Mouse (Mus musculus): Measurements from ENCODE around the gene Slc25a25. TPM values are rescaled to one million over a fixed set of nuclear protein-coding genes. Genes with fewer than 3 reads are reported as not detected.

Gene Slc25a25
- total RNA-seq, 1 experiment from 2014 or later = 27.4 TPM

- ATAC-seq (replicated peaks; ENCODE audit: insufficient number of reproducible peaks, low FRiP score, low TSS enrichment, poor library complexity, severe bottlenecking) = peak; percentile 10
Measured at GRCm38 (mm10) chr2:32381141-32381774, 70.0 kb downstream of the Slc25a25 start.

DNA sequence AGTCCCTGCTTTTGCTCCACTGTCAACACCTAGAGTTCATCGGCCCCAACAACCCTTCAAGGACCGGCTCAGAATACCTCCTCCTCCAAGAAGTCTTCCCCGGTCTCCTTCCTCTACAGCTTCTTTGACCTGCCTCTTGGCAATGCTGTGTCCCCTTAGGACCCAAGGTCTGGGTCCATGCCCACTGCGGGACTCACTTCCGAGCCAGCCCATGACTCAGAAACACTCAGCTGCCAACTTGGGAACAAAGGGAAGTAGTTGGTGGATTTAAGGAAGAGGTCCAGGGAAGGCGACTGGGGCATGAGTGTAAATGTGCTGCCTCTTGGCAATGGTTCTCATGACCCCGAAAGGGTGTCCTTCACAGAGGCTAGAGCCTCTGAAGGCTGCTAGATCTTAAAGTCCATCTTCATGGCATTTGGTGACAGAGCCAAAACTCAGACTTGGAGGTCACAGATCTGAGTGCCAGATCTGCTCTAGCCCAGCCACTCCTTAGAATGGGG is 71.2 kb downstream of the Slc25a25 start:
- no peak for ATAC-seq (replicated peaks; ENCODE audit: insufficient number of reproducible peaks, low FRiP score, low TSS enrichment, poor library complexity, severe bottlenecking)

GRCm38 (mm10) chr2:32376963-32377362 is 74.3 kb downstream of the Slc25a25 start:
- no peak for ATAC-seq (replicated peaks; ENCODE audit: insufficient number of reproducible peaks, low FRiP score, low TSS enrichment, poor library complexity, severe bottlenecking)

GRCm38 (mm10) chr2:32375317-32375940 is 75.8 kb downstream of the Slc25a25 start:
- no peak for ATAC-seq (replicated peaks; ENCODE audit: insufficient number of reproducible peaks, low FRiP score, low TSS enrichment, poor library complexity, severe bottlenecking)

- ATAC-seq (replicated peaks; ENCODE audit: insufficient number of reproducible peaks, low FRiP score, low TSS enrichment, poor library complexity, severe bottlenecking) = no peak
Measured at GRCm38 (mm10) chr2:32374191-32374590, 77.1 kb downstream of the Slc25a25 start.

DNA sequence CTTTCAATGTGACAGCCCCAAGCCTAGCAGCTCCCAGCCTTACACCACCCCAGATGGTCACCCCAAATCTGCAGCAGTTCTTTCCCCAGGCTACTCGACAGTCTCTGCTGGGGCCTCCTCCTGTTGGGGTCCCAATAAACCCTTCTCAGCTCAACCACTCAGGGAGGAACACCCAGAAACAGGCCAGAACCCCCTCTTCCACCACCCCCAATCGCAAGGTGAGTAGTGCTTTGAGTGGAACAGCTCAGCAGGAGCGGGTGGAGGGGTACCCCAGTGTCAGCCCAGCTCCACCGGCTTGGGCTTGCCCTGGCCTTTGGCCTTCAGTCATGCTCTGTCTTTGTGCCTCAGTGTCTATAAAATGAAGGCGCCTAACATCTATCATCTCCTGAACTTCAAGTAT is 83.9 kb downstream of the Slc25a25 start:
- no peak for ATAC-seq (replicated peaks; ENCODE audit: insufficient number of reproducible peaks, low FRiP score, low TSS enrichment, poor library complexity, severe bottlenecking)

Other genes starting within 250 kb of the Slc25a25 start
- 3.8 to 10.1 TPM (median 8.4 TPM) in 3 replicates for gene Pomt1, start 214.9 kb downstream of the Slc25a25 start, total RNA-seq (2017)
- 23.0 to 35.3 TPM (median 26.8 TPM) in 3 replicates for gene Uck1, start 191.3 kb downstream of the Slc25a25 start, total RNA-seq (2017)
- gene Golga2, start 164.1 kb downstream of the Slc25a25 start, total RNA-seq (2017) = 55.3 to 73.2 TPM (median 60.2 TPM) in 3 replicates
- gene Swi5, start 163.4 kb downstream of the Slc25a25 start, total RNA-seq (2017) = 108 to 121 TPM (median 114 TPM) in 3 replicates
- gene Ciz1, start 99.1 kb downstream of the Slc25a25 start, total RNA-seq (2017) = 47.7 to 111 TPM (median 96.8 TPM) in 3 replicates
- not detected in 3 replicates for gene Dnm1, start 98.1 kb downstream of the Slc25a25 start, total RNA-seq (2017)
- gene 1110008P14Rik, start 69.5 kb downstream of the Slc25a25 start, total RNA-seq (2017) = 9.7 to 24.0 TPM (median 21.3 TPM) in 3 replicates
- 1.6 TPM in 1 of 3 replicates, not detected in the others for gene Lcn2, start 63.2 kb downstream of the Slc25a25 start, total RNA-seq (2017)
- gene Ptges2, start 55.5 kb downstream of the Slc25a25 start, total RNA-seq (2017) = 2.2 to 7.0 TPM (median 3.6 TPM) in 3 replicates
- gene Naif1, start 988 bp downstream of the Slc25a25 start, total RNA-seq (2017) = 4.4 to 6.9 TPM (median 6.5 TPM) in 3 replicates
- gene Fam102a, start 83.9 kb upstream of the Slc25a25 start, total RNA-seq (2017) = 16.5 to 33.7 TPM (median 17.8 TPM) in 3 replicates
- 17.1 to 48.6 TPM (median 38.2 TPM) in 3 replicates for gene Dpm2, start 119.4 kb upstream of the Slc25a25 start, total RNA-seq (2017)
- 2.5 TPM in 1 of 3 replicates, not detected in the others for gene Pip5kl1, start 123.4 kb upstream of the Slc25a25 start, total RNA-seq (2017)
- gene 9430097D07Rik, start 124.2 kb upstream of the Slc25a25 start, total RNA-seq (2017) = not detected in 3 replicates
- gene St6galnac4, start 135.7 kb upstream of the Slc25a25 start, total RNA-seq (2017) = 18.7 to 29.4 TPM (median 21.7 TPM) in 3 replicates
- gene St6galnac6, start 148.3 kb upstream of the Slc25a25 start, total RNA-seq (2017) = 4.8 to 11.1 TPM (median 10.5 TPM) in 3 replicates
- 0.43 TPM in 1 of 3 replicates, not detected in the others for gene Ak1, start 170.3 kb upstream of the Slc25a25 start, total RNA-seq (2017)
- gene Eng, start 195.2 kb upstream of the Slc25a25 start, total RNA-seq (2017) = 0.19 to 1.1 TPM (median 0.48 TPM) in 3 replicates